Mouse (Mus musculus): ENCODE measurements around the gene Unc5b. TPM values are rescaled to one million over a fixed set of nuclear protein-coding genes. Genes with fewer than 3 reads are reported as not detected.
A peak's percentile ranks its signal among the peaks of the same experiment; 100 is the strongest.

The Unc5b gene
- polyA plus RNA-seq, 1 experiment from 2014 or later: 13.5 TPM

DNA sequence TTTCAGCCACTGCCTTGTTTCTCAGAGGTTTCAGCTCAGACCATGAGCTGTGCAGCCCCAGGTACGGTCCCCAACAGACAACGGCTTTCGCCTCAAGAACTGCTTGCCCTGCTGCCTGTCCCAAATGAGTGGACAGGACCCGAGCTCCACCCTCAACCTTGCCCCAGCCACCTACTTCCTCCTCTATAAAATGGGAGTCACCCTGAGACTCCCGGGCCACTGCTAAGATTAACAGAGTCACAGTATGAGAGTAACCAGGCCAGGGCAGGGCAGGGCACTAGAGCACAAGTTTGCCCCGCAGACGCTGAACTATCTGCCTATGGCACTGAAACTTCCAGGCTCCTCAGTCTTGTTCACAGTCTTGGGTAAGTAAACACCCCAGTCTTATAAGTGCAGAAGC is 34.9 kb downstream of the Unc5b start:
- H3K27me3 ChIP-seq: no peaks in the 10 kb centered on the region

DNA sequence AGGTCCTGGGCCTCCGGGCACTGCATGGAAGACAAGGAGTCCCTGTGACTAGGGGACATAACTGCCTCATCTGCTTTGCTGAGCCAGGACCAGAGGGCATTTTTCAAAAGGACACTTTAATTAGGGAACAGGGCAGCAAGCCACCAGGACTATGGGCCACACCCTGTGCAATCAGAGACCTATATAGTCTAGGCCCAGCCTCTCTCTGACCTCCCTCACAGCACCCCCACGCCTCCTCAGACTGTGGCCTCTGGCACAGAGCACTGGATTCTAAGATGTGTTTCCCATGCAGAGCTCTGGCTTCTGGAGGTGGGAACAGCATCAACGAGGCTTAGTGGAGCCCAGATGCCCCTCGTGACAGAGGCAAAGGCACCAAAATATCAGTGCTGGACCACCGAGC is 35.4 kb downstream of the Unc5b start:
- peaks cover 88% of the 10 kb centered on the region for H3K4me1 ChIP-seq (replicated peaks)
- H3K4me3 ChIP-seq (replicated peaks): no peak overlapping the region
- WGBS: 32% methylated on average over 5 of the region's 5 CpGs
- H3K27ac ChIP-seq: peak overlapping the region; percentile 95
- H3K4me2 ChIP-seq: no peak overlapping the region
- no peak for ATAC-seq (ENCODE audit: insufficient number of reproducible peaks, insufficient read depth, low FRiP score, low TSS enrichment, low read depth)
- no peaks in the 10 kb centered on the region for H3K36me3 ChIP-seq
- no peaks in the 10 kb centered on the region for H3K27me3 ChIP-seq
- H3K9me3 ChIP-seq: no peaks in the 10 kb centered on the region
- H3K9ac ChIP-seq (replicated peaks): no peak overlapping the region

More for the DNA sequence above, 34.9 kb downstream of the Unc5b start:
- Histone ChIP-seq H3K36me3 (no peaks in the 10 kb centered on the region), H3K4me3 (replicated peaks) (no peak overlapping the region), H3K9me3 (no peaks in the 10 kb centered on the region), H3K27ac (peak overlapping the region; percentile 95), H3K4me1 (replicated peaks) (peaks cover 93% of the 10 kb centered on the region), H3K4me2 (no peak overlapping the region), H3K9ac (replicated peaks) (no peak overlapping the region)
- ATAC-seq (ENCODE audit: insufficient number of reproducible peaks, insufficient read depth, low FRiP score, low TSS enrichment, low read depth): no peak
- 57% methylated on average over 7 of the region's 7 CpGs for WGBS

DNA sequence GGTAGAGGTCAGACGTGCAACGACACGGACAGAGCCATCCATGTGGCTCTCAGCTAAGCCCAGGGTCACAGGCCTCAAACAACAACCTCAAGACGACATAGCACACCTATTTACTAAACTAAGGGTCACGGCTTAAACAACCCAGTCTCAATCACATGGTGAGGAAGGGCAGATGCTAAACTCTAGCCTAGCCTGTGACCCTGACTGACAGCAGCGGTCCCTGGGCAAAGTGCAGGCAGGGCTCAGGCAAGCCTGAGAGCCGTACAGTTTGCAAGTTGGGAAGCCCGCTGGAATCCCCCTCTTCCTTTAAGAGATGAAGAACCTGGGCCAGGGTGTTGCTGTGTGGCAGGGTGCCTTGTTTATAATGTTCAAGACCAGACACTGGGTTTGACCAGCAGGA is 36.6 kb downstream of the Unc5b start:
- no peak for ATAC-seq (ENCODE audit: insufficient number of reproducible peaks, insufficient read depth, low FRiP score, low TSS enrichment, low read depth)
- peaks cover 76% of the 10 kb centered on the region for H3K4me1 ChIP-seq (replicated peaks)
- H3K27me3 ChIP-seq: no peaks in the 10 kb centered on the region
- no peaks in the 10 kb centered on the region for H3K9me3 ChIP-seq
- no peak overlapping the region for H3K4me3 ChIP-seq (replicated peaks)
- peak overlapping the region; percentile 23 for H3K4me2 ChIP-seq
- 15% methylated on average over 8 of the region's 8 CpGs for WGBS
- no peaks in the 10 kb centered on the region for H3K36me3 ChIP-seq
- H3K27ac ChIP-seq: peak overlapping the region; percentile 95
- H3K9ac ChIP-seq (replicated peaks): no peak overlapping the region; the same call in 1 of the 2 replicates

DNA sequence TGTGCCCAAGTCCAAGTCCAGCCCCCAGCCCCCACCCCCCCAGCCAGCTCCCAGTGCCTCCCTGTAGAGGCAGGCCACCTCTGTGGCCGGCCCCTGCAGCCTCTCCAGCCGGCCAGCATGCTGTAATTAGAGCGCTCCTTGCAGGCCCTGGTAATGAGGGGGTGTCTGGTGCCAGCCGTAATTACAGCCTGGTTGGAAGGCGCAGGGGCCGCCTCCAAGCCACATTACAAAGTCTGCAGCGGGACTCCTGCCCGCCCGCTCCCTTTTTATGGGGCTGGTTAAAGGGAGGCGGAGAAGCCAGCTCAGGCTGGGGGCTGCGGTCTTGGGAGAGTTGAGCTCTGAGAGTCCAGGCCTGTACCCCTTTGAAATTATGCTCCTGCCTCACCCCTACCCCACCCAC is 37.0 kb downstream of the Unc5b start:
- Histone ChIP-seq H3K9ac (replicated peaks) (no peak overlapping the region; the same call in 1 of the 2 replicates), H3K4me2 (peak overlapping the region; percentile 23), H3K36me3 (no peaks in the 10 kb centered on the region), H3K4me3 (replicated peaks) (no peak overlapping the region), H3K27ac (peak overlapping the region; percentile 95), H3K27me3 (no peaks in the 10 kb centered on the region), H3K9me3 (no peaks in the 10 kb centered on the region), H3K4me1 (replicated peaks) (peaks cover 72% of the 10 kb centered on the region)
- ATAC-seq (ENCODE audit: insufficient number of reproducible peaks, insufficient read depth, low FRiP score, low TSS enrichment, low read depth): peak; percentile 69; the same call in 1 of the 2 replicates
- 10% methylated on average over 11 of the region's 11 CpGs for WGBS

DNA sequence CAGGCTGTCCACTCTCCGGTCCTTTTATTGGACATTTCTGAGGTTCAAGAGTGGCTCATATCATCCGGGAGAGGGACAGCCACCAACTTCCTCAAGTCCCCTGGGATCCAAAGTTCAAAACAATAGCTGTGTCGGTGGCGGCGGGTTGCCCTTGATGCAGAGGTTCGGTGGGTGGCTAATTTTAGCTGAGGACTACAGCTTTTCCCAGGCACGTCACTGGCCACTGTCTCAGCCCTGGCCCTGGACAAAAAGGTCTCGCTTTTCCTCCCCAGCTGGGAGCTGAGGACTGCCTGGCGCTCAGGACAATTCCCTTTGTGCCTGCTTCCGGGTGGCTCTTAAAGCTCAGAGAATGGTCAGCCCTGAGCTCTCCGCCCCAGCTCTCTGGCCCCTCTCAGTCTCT is 38.5 kb downstream of the Unc5b start:
- 23% methylated on average over 11 of the region's 11 CpGs for WGBS
- H3K27ac ChIP-seq: peak overlapping the region; percentile 95
- ATAC-seq (ENCODE audit: insufficient number of reproducible peaks, insufficient read depth, low FRiP score, low TSS enrichment, low read depth): no peak

DNA sequence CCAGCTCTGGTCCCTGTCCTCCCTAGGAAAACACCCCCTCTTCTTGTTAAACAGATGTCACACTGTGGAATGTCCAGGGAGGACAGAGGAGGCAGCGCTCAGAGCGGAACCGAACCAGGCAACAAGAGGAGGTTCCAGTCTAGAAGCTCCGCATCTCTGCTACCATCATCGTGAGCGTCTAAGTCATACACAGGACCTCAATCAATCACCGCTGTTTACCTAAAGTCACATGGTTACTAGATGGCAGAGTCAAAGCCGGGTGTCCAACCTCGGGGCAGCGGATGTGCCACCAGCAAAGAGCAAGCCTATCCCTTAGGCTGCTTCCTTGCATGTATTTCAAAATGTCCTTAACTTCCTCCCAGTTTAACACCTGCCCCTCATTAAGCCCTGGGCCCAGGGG is 39.0 kb downstream of the Unc5b start:
- Histone ChIP-seq H3K9ac (replicated peaks) (no peak overlapping the region; the same call in 1 of the 2 replicates), H3K4me3 (replicated peaks) (no peak overlapping the region), H3K4me2 (0 out of 2 replicates have a peak overlapping the region, but pooled peaks have one; percentile 10), H3K9me3 (no peaks in the 10 kb centered on the region), H3K4me1 (replicated peaks) (peaks cover 60% of the 10 kb centered on the region), H3K27ac (peak overlapping the region; percentile 95; the same call in 1 of the 2 replicates), H3K27me3 (no peaks in the 10 kb centered on the region), H3K36me3 (0 out of 2 replicates have a peak, but pooled peaks cover under 1% of the 10 kb centered on the region)
- ATAC-seq (ENCODE audit: insufficient number of reproducible peaks, insufficient read depth, low FRiP score, low TSS enrichment, low read depth): no peak
- WGBS: 32% methylated on average over 10 of the region's 10 CpGs

More for the DNA sequence above, 38.5 kb downstream of the Unc5b start:
- no peaks in the 10 kb centered on the region for H3K9me3 ChIP-seq
- no peak overlapping the region for H3K4me3 ChIP-seq (replicated peaks)
- no peaks in the 10 kb centered on the region for H3K36me3 ChIP-seq
- H3K9ac ChIP-seq (replicated peaks): no peak overlapping the region; the same call in 1 of the 2 replicates
- H3K4me2 ChIP-seq: peak overlapping the region; percentile 10; the same call in 1 of the 2 replicates
- H3K4me1 ChIP-seq (replicated peaks): peaks cover 58% of the 10 kb centered on the region
- no peaks in the 10 kb centered on the region for H3K27me3 ChIP-seq

DNA sequence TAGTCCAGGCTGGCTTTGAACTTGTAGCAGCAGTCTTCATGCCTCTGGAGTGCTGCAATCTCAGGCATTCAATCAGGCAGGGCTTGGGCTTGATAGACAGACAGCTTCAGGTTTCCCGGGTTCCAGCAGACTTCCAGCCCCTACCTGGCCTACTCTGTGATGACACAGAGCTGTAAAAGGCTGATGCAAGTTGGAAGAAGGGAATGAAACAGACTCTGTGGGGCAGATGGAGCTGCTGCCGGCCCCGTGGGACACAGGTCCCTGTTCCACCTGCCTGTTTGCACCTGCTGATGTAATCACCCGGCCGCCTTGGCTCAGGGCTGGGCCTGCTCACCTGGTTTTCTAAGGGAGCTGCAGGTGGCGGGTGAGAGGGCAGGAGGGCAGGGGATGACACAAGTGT is 40.5 kb downstream of the Unc5b start:
- Histone ChIP-seq H3K36me3 (peaks cover 4% of the 10 kb centered on the region; the same call in 1 of the 2 replicates), H3K27ac (no peak overlapping the region), H3K9ac (replicated peaks) (no peak overlapping the region), H3K27me3 (no peaks in the 10 kb centered on the region), H3K4me3 (replicated peaks) (no peak overlapping the region), H3K9me3 (no peaks in the 10 kb centered on the region), H3K4me1 (replicated peaks) (peaks cover 47% of the 10 kb centered on the region), H3K4me2 (no peak overlapping the region)
- no peak for ATAC-seq (ENCODE audit: insufficient number of reproducible peaks, insufficient read depth, low FRiP score, low TSS enrichment, low read depth)
- 83% methylated on average over 6 of the region's 6 CpGs for WGBS

DNA sequence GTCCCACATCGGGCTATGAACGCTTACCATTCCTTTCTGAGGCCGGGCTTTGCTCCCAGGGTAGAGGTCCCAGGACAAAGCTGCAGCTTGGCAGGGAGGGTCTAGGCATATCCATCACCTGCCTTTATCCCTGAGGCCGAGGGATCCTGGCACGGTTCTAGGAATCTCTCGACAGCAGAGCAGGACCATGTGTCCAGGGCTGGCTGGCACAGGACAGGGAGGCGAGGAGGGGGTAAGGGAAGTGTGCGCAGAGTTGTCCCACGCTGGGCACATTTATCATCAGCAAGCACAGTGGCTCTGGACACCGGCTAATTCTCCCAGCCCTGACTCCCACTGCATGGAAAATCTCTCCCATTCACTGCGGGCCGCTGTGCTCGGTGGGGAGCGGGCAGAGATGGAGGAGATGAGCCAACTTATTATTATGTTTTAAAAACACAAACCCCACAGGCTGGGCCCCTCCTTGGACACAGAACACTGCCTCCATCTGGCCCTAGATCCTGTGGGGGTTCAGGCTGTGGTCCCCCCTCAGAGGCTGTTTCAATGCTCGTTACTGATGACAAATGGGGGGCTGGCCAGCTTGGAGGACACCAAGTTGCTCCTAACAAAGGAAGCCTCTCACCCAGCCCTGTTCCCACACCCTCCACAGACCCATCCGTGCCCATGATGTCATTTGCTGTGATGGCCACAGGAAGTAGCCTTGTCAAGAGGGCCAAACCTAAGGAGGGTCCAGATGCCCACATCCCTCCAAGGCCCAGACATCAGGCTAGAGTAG is 43.9 kb downstream of the Unc5b start:
- 84% methylated on average over 16 of the region's 16 CpGs for WGBS
- H3K4me2 ChIP-seq: no peak overlapping the region
- H3K9ac ChIP-seq (replicated peaks): no peak overlapping the region
- no peak for ATAC-seq (ENCODE audit: insufficient number of reproducible peaks, insufficient read depth, low FRiP score, low TSS enrichment, low read depth)
- peaks cover 22% of the 10 kb centered on the region for H3K4me1 ChIP-seq (replicated peaks)
- H3K27ac ChIP-seq: no peak overlapping the region
- peaks cover 10% of the 10 kb centered on the region; the same call in 1 of the 2 replicates for H3K36me3 ChIP-seq
- no peaks in the 10 kb centered on the region for H3K9me3 ChIP-seq
- H3K4me3 ChIP-seq (replicated peaks): no peak overlapping the region
- no peaks in the 10 kb centered on the region for H3K27me3 ChIP-seq

DNA sequence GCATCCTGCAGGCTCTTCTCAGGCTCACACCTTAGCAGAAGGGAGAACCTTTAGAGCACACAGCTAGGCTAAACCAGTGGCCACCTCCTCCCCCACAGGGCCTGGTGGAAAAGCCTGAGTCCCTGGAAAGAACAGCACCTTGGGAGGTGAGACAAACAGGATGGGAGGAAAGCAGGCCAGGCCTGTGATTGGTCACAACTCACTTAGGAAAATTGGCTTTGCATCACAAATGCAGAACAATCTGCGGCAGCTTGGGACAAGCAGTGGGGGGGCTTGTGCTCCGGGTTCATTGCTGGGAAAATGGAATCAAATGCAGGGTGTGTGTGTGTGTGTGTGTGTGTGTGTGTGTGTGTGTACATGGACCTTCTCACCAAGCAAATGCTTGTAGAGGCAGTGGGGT is 47.8 kb downstream of the Unc5b start:
- Histone ChIP-seq H3K27ac (no peak overlapping the region), H3K4me1 (replicated peaks) (peaks cover 20% of the 10 kb centered on the region), H3K9ac (replicated peaks) (0 out of 2 replicates have a peak overlapping the region, but pooled peaks have one; percentile 12), H3K36me3 (peaks cover 13% of the 10 kb centered on the region; the same call in 1 of the 2 replicates), H3K4me3 (replicated peaks) (no peak overlapping the region), H3K4me2 (no peak overlapping the region), H3K9me3 (no peaks in the 10 kb centered on the region), H3K27me3 (no peaks in the 10 kb centered on the region)
- WGBS: 39% methylated on average over 2 of the region's 2 CpGs
- no peak for ATAC-seq (ENCODE audit: insufficient number of reproducible peaks, insufficient read depth, low FRiP score, low TSS enrichment, low read depth)

DNA sequence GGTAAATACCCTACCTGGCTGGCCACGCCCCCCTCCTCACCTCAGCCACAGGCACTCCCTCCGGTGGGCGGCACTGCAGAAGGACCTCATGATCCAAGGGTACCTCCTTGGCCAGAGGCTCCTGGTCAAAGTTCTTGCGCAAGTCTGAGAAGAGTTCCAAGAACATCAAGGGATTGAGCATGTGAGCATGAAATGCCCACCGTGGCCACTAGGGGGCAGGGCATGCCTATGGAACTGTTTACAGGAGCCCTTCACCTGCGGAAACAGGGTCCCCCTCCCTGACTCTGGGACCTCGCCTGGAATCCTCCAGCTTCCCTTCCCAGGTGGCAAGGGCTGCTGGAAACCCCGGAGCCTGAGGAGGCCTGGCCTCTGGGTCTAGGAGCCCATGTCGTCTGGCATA is 51.8 kb downstream of the Unc5b start:
- Histone ChIP-seq H3K27me3 (no peaks in the 10 kb centered on the region), H3K36me3 (peaks cover 46% of the 10 kb centered on the region), H3K4me3 (replicated peaks) (no peak overlapping the region), H3K4me1 (replicated peaks) (peaks cover 15% of the 10 kb centered on the region), H3K27ac (peak overlapping the region; percentile 25; the same call in 1 of the 2 replicates), H3K9ac (replicated peaks) (no peak overlapping the region), H3K4me2 (no peak overlapping the region; the same call in 1 of the 2 replicates), H3K9me3 (no peaks in the 10 kb centered on the region)
- peak; percentile 32; the same call in 1 of the 2 replicates for ATAC-seq (ENCODE audit: insufficient number of reproducible peaks, insufficient read depth, low FRiP score, low TSS enrichment, low read depth)
- WGBS: 9% methylated on average over 9 of the region's 9 CpGs

DNA sequence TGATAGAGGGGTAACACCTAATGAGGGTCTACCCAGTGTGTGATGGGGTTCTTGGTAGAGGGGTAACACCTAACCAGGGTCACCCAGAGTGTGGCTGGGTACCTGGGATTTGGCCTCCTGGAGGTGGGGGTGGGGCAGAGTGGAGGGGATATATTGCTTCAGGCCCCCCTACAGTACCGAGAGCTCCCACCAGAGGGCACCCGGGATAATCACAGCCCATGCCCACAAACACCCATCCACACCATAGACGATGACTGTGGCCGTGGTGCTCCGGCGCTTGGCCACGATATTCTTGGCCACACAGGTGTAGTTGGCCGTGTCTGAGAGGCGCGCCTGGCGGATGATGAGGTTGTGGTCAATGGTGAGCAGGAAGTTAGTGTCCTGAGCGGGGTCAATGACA is 52.8 kb downstream of the Unc5b start:
- Histone ChIP-seq H3K36me3 (peaks cover 57% of the 10 kb centered on the region), H3K27me3 (no peaks in the 10 kb centered on the region), H3K4me3 (replicated peaks) (no peak overlapping the region), H3K4me2 (no peak overlapping the region), H3K27ac (no peak overlapping the region), H3K4me1 (replicated peaks) (peaks cover 10% of the 10 kb centered on the region), H3K9ac (replicated peaks) (no peak overlapping the region), H3K9me3 (no peaks in the 10 kb centered on the region)
- WGBS: 78% methylated on average over 12 of the region's 12 CpGs
- ATAC-seq (ENCODE audit: insufficient number of reproducible peaks, insufficient read depth, low FRiP score, low TSS enrichment, low read depth): no peak
